Mouse (Mus musculus) kidney, postnatal 10 days (tissue): ENCODE measurements around the gene Gm20532.

ENCODE experiments used
- DNase-seq: peaks from one replicate; pipeline ENCODE4 v3.0.0; 2021; ENCODE audit warnings: mixed read lengths

Gm20532 gene

DNA sequence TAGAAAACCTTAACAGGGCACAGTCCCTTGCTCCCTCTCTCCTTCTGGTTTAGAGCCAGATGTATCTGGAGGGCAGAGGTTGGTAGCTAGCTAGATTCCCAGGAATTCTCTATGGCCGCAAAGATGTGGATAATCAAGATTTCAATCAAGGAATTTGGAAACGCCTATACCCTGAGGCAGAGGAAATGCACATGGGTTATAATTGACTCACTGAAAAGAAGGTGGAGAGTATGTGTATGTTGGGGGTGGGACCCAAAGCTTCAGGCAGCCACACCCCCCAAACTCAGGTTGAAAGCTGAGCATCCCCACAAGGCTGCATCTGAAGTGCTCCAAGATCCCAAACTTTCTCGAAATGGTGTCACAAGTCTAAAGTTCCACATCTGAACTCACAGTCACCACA lies 12.0 kb downstream of the Gm20532 start:
- no peak for DNase-seq

GRCm38 (mm10) chr2:26599965-26600364 lies 13.5 kb downstream of the Gm20532 start:
- DNase-seq = no peak

- no peak for DNase-seq
Observed at GRCm38 (mm10) chr2:26600664-26601063, 14.2 kb downstream of the Gm20532 start.

- DNase-seq = no peak
Observed at GRCm38 (mm10) chr2:26601595-26601994, 15.2 kb downstream of the Gm20532 start.

DNA sequence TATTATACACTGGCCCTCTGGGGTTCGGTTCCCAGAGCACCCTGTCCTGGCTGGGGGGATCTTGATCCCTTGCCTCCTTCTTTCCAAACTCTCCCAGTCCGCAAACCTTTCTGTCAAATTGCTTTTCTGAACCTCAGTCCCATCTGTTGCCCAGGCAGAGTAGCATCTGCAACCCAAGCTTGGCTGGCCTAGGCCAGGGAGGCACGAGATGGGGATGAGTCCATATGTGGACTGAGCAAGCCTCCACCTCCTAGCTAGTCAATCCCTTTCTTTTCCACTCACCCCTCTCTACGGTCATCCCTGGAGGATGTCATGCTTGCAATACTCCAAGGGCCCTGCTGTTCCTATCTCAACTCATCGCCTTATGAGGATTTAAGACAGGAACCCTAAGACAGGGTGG lies 16.2 kb downstream of the Gm20532 start:
- DNase-seq = no peak

DNA sequence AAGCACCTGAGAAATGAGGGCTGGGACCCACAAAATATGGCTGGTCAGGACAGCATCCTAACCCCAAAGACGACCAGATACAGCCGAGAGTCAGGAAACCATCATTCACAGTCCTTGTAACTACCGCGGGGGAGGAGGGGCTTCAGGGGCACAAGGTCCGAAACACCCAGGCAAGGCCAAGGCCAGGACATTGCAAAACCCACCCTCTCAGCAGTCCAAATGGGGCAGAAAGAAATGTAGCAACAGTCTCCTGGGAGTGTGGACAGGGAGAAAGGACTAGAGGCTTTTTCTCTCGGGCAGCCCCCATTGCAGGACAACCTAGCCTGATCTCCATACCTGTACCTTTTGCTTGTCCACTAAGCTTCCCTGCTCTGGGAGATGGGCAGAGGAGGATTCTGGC lies 16.7 kb downstream of the Gm20532 start:
- peak; percentile 36 for DNase-seq

DNA sequence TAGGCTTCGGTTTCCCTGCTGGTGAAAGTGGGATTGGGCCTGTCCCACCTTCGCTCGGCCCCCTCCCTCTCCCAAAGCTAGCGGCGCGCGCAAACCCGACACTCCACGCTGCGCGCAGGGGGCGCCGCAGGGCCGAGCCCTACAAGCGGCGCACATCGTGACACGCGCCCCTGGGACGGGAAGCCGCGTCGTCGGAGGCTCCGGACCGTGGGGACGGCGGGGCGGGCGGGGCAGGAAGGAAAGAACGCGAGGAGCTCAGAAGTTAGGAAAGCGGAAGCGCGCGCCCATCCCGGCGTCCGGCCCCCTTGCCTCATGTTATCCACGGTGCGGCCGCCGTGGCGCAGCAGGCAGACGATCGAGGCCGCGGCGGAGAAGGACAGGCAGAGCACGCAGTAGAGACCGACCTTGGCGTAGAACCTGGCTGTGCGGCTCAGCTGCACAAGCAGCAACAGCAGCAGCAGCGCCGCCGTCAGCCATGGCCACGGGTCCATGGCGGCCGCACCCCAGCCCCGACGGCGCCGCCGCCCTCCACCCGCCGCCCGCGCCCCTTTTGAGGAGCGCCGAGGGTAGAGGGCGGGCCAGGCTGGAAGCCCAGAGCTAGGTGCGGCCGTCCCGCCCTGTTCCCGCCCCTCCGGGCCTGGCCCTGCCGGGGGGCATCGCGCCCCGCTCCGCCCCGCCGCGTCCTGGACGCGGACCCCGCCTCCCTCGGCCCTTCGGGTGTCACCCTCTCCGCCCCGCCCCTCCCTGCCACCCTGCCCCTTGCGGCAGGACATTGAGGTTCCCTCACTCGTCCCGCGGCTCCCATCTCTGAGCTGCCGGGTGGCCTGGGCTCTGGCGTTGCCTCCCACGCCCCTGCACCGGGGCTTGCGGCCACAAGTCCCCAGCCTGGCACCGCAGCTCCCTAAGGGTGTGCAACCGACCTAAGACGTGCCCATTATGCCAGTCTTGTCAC lies 17.6 kb downstream of the Gm20532 start, which contains the start of gene Agpat2:
Agpat2 (minus strand) TSS at position 698 of the 952 bp plus-strand sequence.
- DNase-seq = peak; percentile 92

- no peak for DNase-seq
Observed at GRCm38 (mm10) chr2:26605331-26605730, 18.9 kb downstream of the Gm20532 start.

DNA sequence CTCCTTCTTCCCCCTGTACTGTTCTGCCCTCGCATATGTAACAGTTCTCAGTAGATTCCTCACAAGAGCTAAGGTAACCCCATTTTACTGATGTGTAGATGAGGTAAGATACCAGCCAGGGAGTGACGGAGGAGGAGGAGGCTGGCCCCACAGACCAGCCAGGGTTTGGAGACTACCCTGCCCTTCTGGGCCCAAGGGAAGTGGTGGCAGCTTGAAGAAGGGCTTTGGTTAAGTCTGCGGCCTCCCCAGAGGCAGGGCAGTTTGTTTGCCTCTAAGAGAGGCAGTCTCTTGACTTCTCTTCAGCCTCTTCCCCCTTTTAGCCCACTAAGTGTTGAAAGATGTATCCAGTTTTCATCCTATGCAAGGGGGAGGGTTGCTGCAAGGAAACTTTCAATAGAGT lies 20.1 kb downstream of the Gm20532 start:
- no peak for DNase-seq

GRCm38 (mm10) chr2:26607056-26607910 lies 20.8 kb downstream of the Gm20532 start:
- peak; percentile 65 for DNase-seq

DNA sequence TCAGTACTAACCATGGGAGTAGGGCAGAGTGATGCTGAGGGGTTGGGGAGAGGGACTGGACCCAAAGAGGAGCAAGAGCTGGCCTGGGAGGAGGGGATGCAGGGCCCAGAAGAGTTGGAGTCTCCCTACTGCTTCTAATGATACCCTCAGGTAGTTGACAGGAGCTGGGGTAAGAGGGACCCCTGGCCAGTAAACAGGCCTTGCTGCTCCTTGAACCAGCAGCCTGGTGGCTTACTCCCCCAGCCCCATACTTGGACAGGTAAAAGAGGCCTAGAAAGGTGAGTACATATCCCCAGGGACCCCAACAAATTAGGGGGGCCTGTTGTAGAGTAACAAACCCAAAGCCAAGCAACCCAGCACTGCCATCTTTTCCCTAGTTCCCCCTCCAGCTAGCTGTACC lies 22.3 kb downstream of the Gm20532 start:
- DNase-seq = no peak

- DNase-seq = no peak
Observed at GRCm38 (mm10) chr2:26609261-26609661, 22.8 kb downstream of the Gm20532 start.

- no peak for DNase-seq
Observed at GRCm38 (mm10) chr2:26610526-26610925, 24.1 kb downstream of the Gm20532 start.

GRCm38 (mm10) chr2:26611054-26611453 lies 24.6 kb downstream of the Gm20532 start:
- no peak for DNase-seq

DNA sequence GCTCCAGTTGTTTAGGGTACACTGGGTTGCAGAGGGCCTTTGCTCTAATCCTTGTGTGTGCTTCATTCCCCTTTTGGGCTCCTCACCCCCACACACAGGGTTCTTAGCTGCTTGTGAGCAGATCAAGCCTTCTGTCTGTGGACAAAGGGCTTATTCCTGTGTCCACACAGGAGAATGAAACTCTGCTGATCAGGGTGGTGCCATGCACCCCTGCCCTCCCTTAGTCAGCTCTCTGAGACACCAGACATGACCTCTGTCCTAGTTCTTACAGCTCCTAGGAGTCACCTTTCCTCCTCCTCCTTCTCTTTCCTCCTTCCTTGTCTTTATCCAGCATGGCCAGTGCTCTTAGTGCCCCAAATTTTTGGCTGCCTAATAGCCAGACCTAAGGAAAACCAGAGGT lies 25.5 kb downstream of the Gm20532 start:
- no peak for DNase-seq

GRCm38 (mm10) chr2:26614903-26615302 lies 28.5 kb downstream of the Gm20532 start:
- DNase-seq = no peak

GRCm38 (mm10) chr2:26615459-26616124 lies 29.2 kb downstream of the Gm20532 start:
- DNase-seq = no peak

DNA sequence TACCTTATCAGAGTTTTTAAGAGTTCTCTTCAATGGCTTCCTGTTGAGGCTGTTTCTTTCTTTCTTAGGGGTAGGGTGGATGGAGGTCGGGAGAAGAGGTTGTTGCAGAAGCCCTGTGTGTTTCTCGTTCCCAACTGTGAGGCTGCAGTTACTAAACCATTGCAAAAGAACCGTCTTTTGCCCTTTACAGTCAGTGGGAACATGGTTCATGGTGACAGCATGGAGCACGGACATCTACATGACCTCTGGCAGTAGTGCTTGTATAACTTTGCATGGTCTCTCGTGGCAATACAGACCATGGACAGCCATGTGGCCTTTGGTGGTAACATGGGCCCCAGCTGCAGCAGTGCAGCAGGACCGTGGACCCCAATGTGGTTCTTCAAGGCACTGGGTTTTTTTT lies 30.9 kb downstream of the Gm20532 start:
- DNase-seq = no peak

- no peak for DNase-seq
Observed at GRCm38 (mm10) chr2:26617928-26618327, 31.5 kb downstream of the Gm20532 start.

GRCm38 (mm10) chr2:26621246-26621645 lies 34.8 kb downstream of the Gm20532 start:
- DNase-seq = no peak

- no peak for DNase-seq
Observed at GRCm38 (mm10) chr2:26622984-26623383, 36.5 kb downstream of the Gm20532 start.

GRCm38 (mm10) chr2:26625419-26625818 lies 39.0 kb downstream of the Gm20532 start:
- no peak for DNase-seq

DNA sequence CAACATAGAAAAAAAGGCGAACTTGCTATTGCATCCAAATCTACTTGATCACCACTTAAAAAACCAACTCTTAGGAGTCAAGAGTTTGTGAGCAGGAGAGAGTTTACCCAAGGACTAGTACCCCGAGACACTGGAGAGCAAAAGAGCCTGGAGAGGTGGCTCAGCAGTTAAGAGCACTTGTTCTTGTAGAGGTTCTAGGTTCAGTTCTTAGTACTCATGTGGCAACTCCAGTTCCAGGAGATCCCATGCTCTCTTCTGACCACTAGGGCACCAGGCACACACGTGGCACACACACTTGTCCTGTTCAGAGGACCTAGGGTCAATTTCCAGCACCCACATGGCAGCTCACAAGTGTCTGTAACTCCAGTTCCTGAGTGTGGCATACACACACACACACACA lies 39.6 kb downstream of the Gm20532 start:
- DNase-seq = no peak
